Mouse (Mus musculus) forebrain, embryonic 11.5 days (tissue): ENCODE data around the gene Anapc5. TPM values are rescaled to one million over a fixed set of nuclear protein-coding genes. Genes with fewer than 3 reads are reported as not detected.

Experiments used
- ATAC-seq: fragments of 200-750 bp; cut with Nextera tagmentation; replicated peaks from 2 replicates; pipeline ENCODE4 v1.8.0; 2017; ENCODE audit warnings: moderate TSS enrichment; ENCODE audit not compliant: low FRiP score
- DNase-seq: peaks from one replicate; pipeline ENCODE4 v3.0.0-alpha.2; 2017; ENCODE audit warnings: low spot score
- H3K27ac ChIP-seq: fragments of 300-500 bp; sonication (generic); 2 replicates; pipeline ENCODE4 v1.5.1; 2014; ENCODE audit warnings: low read depth, low read length
- H3K27me3 ChIP-seq: fragments of 300-500 bp; sonication (generic); 2 replicates; pipeline ENCODE4 v1.6.1; 2014; ENCODE audit warnings: mild to moderate bottlenecking, low read length, mixed read lengths; ENCODE audit not compliant: control insufficient read depth, insufficient read depth
- H3K36me3 ChIP-seq: fragments of 300-500 bp; sonication (generic); 2 replicates; pipeline ENCODE4 v1.6.1; 2014; ENCODE audit warnings: mild to moderate bottlenecking, low read length, moderate library complexity, mixed read lengths; ENCODE audit not compliant: control insufficient read depth, insufficient read depth
- H3K4me1 ChIP-seq: fragments of 300-500 bp; sonication (generic); replicated peaks from 2 replicates; pipeline ENCODE4 v1.6.1; 2014; ENCODE audit warnings: low read length, mixed read lengths; ENCODE audit not compliant: control insufficient read depth, insufficient read depth
- H3K4me2 ChIP-seq: fragments of 300-500 bp; sonication (generic); 2 replicates; pipeline ENCODE4 v1.6.1; 2014; ENCODE audit warnings: low read depth, mild to moderate bottlenecking, low read length, moderate library complexity, mixed read lengths; ENCODE audit not compliant: severe bottlenecking
- H3K4me3 ChIP-seq: fragments of 300-500 bp; sonication (generic); 2 replicates; pipeline ENCODE4 v1.5.1; 2014; ENCODE audit warnings: low read depth, low read length
- H3K9ac ChIP-seq: fragments of 300-500 bp; sonication (generic); 2 replicates; pipeline ENCODE4 v1.6.1; 2014; ENCODE audit warnings: low read length
- H3K9me3 ChIP-seq: fragments of 300-500 bp; sonication (generic); 2 replicates; pipeline ENCODE4 v1.6.1; 2016; ENCODE audit warnings: low read length, mixed read lengths; ENCODE audit not compliant: control insufficient read depth
- WGBS: fragments of 180-500 bp; shearing (Covaris S2); extraction: QIAGEN DNeasy Blood & Tissue Kit; methylation state at CpG from one replicate; pipeline ENCODE4 v1.1.7; 2014; 5-methylcytosine and 5-hydroxymethylcytosine counted together
- polyA plus RNA-seq: library from polyadenylated mRNA; unstranded; fragments of >200 nt; fragmentation: Nextera tagmentation; extraction: Ambion mirVana; gene quantifications from 2 replicates; pipeline ENCODE4 v1.2.1, GENCODE M21; 2014

The Anapc5 gene
- polyA plus RNA-seq, 1 experiment from 2014 or later: 536 TPM

GRCm38 (mm10) chr5:122775646-122776286 is 45.4 kb downstream of the Anapc5 start:
- ATAC-seq (no peak), DNase-seq (no peak)
- peaks cover 4% of the 10 kb centered on the region for H3K4me1 ChIP-seq
- H3K27me3 ChIP-seq: no peaks in the 10 kb centered on the region
- no peaks in the 10 kb centered on the region for H3K9me3 ChIP-seq
- no peak overlapping the region for H3K9ac ChIP-seq
- no peak overlapping the region for H3K4me2 ChIP-seq
- 83% methylated on average over 14 of the region's 14 CpGs for WGBS
- no peak overlapping the region for H3K4me3 ChIP-seq
- H3K27ac ChIP-seq: no peak overlapping the region
- no peaks in the 10 kb centered on the region; the same call in 1 of the 2 replicates for H3K36me3 ChIP-seq

GRCm38 (mm10) chr5:122774743-122775611 is 46.2 kb downstream of the Anapc5 start:
- no peak overlapping the region for H3K4me3 ChIP-seq
- H3K36me3 ChIP-seq: no peaks in the 10 kb centered on the region; the same call in 1 of the 2 replicates
- H3K9ac ChIP-seq: no peak overlapping the region
- no peak for DNase-seq
- ATAC-seq: no peak
- H3K4me2 ChIP-seq: no peak overlapping the region
- no peaks in the 10 kb centered on the region for H3K27me3 ChIP-seq
- H3K27ac ChIP-seq: no peak overlapping the region
- peaks cover 4% of the 10 kb centered on the region for H3K4me1 ChIP-seq
- H3K9me3 ChIP-seq: no peaks in the 10 kb centered on the region
- WGBS: 83% methylated on average over 28 of the region's 28 CpGs

- H3K9me3 ChIP-seq: no peaks in the 10 kb centered on the region
- H3K27me3 ChIP-seq: no peaks in the 10 kb centered on the region
- H3K4me3 ChIP-seq: no peak overlapping the region
- H3K9ac ChIP-seq: no peak overlapping the region
- H3K4me1 ChIP-seq: peaks cover 4% of the 10 kb centered on the region
- ATAC-seq (no peak), DNase-seq (no peak)
- no peak overlapping the region for H3K27ac ChIP-seq
- no peaks in the 10 kb centered on the region; the same call in 1 of the 2 replicates for H3K36me3 ChIP-seq
- 85% methylated on average over 11 of the region's 11 CpGs for WGBS
- H3K4me2 ChIP-seq: no peak overlapping the region
Observed at GRCm38 (mm10) chr5:122773756-122774155, 47.4 kb downstream of the Anapc5 start.

- Histone ChIP-seq H3K4me1 (no peaks in the 10 kb centered on the region), H3K27ac (no peak overlapping the region), H3K27me3 (no peaks in the 10 kb centered on the region), H3K4me2 (no peak overlapping the region), H3K9me3 (no peaks in the 10 kb centered on the region), H3K9ac (no peak overlapping the region), H3K36me3 (no peaks in the 10 kb centered on the region; the same call in 1 of the 2 replicates), H3K4me3 (no peak overlapping the region)
- no peak for ATAC-seq
- 95% methylated on average over 9 of the region's 9 CpGs for WGBS
- no peak for DNase-seq
Observed at GRCm38 (mm10) chr5:122771428-122771827, 49.7 kb downstream of the Anapc5 start.

GRCm38 (mm10) chr5:122770806-122771261 is 50.3 kb downstream of the Anapc5 start:
- 91% methylated on average over 10 of the region's 10 CpGs for WGBS
- Histone ChIP-seq H3K4me3 (no peak overlapping the region), H3K9me3 (no peaks in the 10 kb centered on the region), H3K27ac (no peak overlapping the region), H3K9ac (no peak overlapping the region), H3K4me1 (no peaks in the 10 kb centered on the region), H3K27me3 (no peaks in the 10 kb centered on the region), H3K36me3 (no peaks in the 10 kb centered on the region; the same call in 1 of the 2 replicates), H3K4me2 (no peak overlapping the region)
- ATAC-seq: no peak
- no peak for DNase-seq

- Histone ChIP-seq H3K4me1 (no peaks in the 10 kb centered on the region), H3K4me3 (no peak overlapping the region), H3K4me2 (no peak overlapping the region), H3K9me3 (no peaks in the 10 kb centered on the region), H3K9ac (no peak overlapping the region), H3K27ac (no peak overlapping the region), H3K36me3 (no peaks in the 10 kb centered on the region; the same call in 1 of the 2 replicates), H3K27me3 (no peaks in the 10 kb centered on the region)
- no peak for ATAC-seq
- WGBS: 83% methylated on average over 7 of the region's 7 CpGs
- DNase-seq: no peak
Observed at GRCm38 (mm10) chr5:122770304-122770703, 50.8 kb downstream of the Anapc5 start.

GRCm38 (mm10) chr5:122769101-122769568 is 52.0 kb downstream of the Anapc5 start:
- DNase-seq (no peak), ATAC-seq (no peak)
- no peak overlapping the region for H3K27ac ChIP-seq
- no peaks in the 10 kb centered on the region for H3K27me3 ChIP-seq
- WGBS: 87% methylated on average over 15 of the region's 15 CpGs
- H3K9ac ChIP-seq: no peak overlapping the region
- H3K4me2 ChIP-seq: no peak overlapping the region
- no peaks in the 10 kb centered on the region for H3K9me3 ChIP-seq
- H3K4me3 ChIP-seq: no peak overlapping the region
- no peaks in the 10 kb centered on the region; the same call in 1 of the 2 replicates for H3K36me3 ChIP-seq
- H3K4me1 ChIP-seq: no peaks in the 10 kb centered on the region

- Histone ChIP-seq H3K9ac (no peak overlapping the region), H3K36me3 (no peaks in the 10 kb centered on the region)
- WGBS: 94% methylated on average over 11 of the region's 11 CpGs
Observed at GRCm38 (mm10) chr5:122767283-122767682, 53.9 kb downstream of the Anapc5 start.

More at GRCm38 (mm10) chr5:122767283-122767682, 53.9 kb downstream of the Anapc5 start:
- DNase-seq (no peak), ATAC-seq (no peak)
- Histone ChIP-seq H3K9me3 (no peaks in the 10 kb centered on the region), H3K4me3 (no peak overlapping the region), H3K27ac (no peak overlapping the region), H3K4me1 (no peaks in the 10 kb centered on the region), H3K27me3 (no peaks in the 10 kb centered on the region), H3K4me2 (no peak overlapping the region)
